Mouse (Mus musculus): ENCODE results near the gene Prr13.

Prr13 gene

GRCm38 (mm10) chr15:102458904-102459317, at the start of gene Prr13:
Prr13 (plus strand) TSS chr15:102459028.
- DNase-seq (ENCODE audit: low spot score in 2 of 2): peak; percentile 92 to 94

- no peak for DNase-seq (ENCODE audit: low spot score in 2 of 2)
Measured at GRCm38 (mm10) chr15:102409286-102409685, 49.5 kb upstream of the Prr13 start.

GRCm38 (mm10) chr15:102411077-102411476, 47.8 kb upstream of the Prr13 start:
- no peak for DNase-seq (ENCODE audit: low spot score in 2 of 2)

GRCm38 (mm10) chr15:102413687-102414086, 45.1 kb upstream of the Prr13 start:
- DNase-seq (ENCODE audit: low spot score in 2 of 2): no peak

GRCm38 (mm10) chr15:102417524-102417923, 41.3 kb upstream of the Prr13 start:
- DNase-seq (ENCODE audit: low spot score in 2 of 2): no peak

- DNase-seq (ENCODE audit: low spot score in 2 of 2): no peak
Measured at GRCm38 (mm10) chr15:102420986-102421385, 37.8 kb upstream of the Prr13 start.

- peak in 1 of 2 experiments; percentile 46 for DNase-seq (ENCODE audit: low spot score in 2 of 2)
Measured at GRCm38 (mm10) chr15:102421437-102421836, 37.4 kb upstream of the Prr13 start.

- DNase-seq (ENCODE audit: low spot score in 2 of 2): no peak
Measured at GRCm38 (mm10) chr15:102423602-102424240, 35.1 kb upstream of the Prr13 start.

GRCm38 (mm10) chr15:102424657-102425056, 34.2 kb upstream of the Prr13 start:
- no peak for DNase-seq (ENCODE audit: low spot score in 2 of 2)

- DNase-seq (ENCODE audit: low spot score in 2 of 2): no peak
Measured at GRCm38 (mm10) chr15:102426963-102427362, 31.9 kb upstream of the Prr13 start.

GRCm38 (mm10) chr15:102432046-102432445, 26.8 kb upstream of the Prr13 start:
- no peak for DNase-seq (ENCODE audit: low spot score in 2 of 2)

- DNase-seq (ENCODE audit: low spot score in 2 of 2): no peak
Measured at GRCm38 (mm10) chr15:102433173-102433572, 25.7 kb upstream of the Prr13 start.

GRCm38 (mm10) chr15:102442490-102442889, 16.3 kb upstream of the Prr13 start:
- peak; percentile 49 to 81 for DNase-seq (ENCODE audit: low spot score in 2 of 2)

GRCm38 (mm10) chr15:102445146-102445545, 13.7 kb upstream of the Prr13 start, which contains the start of gene Amhr2:
Amhr2 (plus strand) TSS chr15:102445367.
- no peak for DNase-seq (ENCODE audit: low spot score in 2 of 2)

GRCm38 (mm10) chr15:102446448-102446847, 12.4 kb upstream of the Prr13 start:
- no peak for DNase-seq (ENCODE audit: low spot score in 2 of 2)

- DNase-seq (ENCODE audit: low spot score in 2 of 2): no peak
Measured at GRCm38 (mm10) chr15:102449366-102449765, 9.5 kb upstream of the Prr13 start.

- DNase-seq (ENCODE audit: low spot score in 2 of 2): no peak
Measured at GRCm38 (mm10) chr15:102450928-102451327, 7.9 kb upstream of the Prr13 start.

GRCm38 (mm10) chr15:102451666-102452430, 7.0 kb upstream of the Prr13 start:
- DNase-seq (ENCODE audit: low spot score in 2 of 2): no peak

GRCm38 (mm10) chr15:102455993-102456392, 2.8 kb upstream of the Prr13 start:
- no peak for DNase-seq (ENCODE audit: low spot score in 2 of 2)

GRCm38 (mm10) chr15:102458050-102458736, 635 bp upstream of the Prr13 start:
- DNase-seq (ENCODE audit: low spot score in 2 of 2): peak; percentile 44 to 78

- DNase-seq (ENCODE audit: low spot score in 2 of 2): no peak
Measured at GRCm38 (mm10) chr15:102459381-102459780, 553 bp downstream of the Prr13 start.

- DNase-seq (ENCODE audit: low spot score in 2 of 2): peak in 1 of 2 experiments; percentile 20
Measured at GRCm38 (mm10) chr15:102459847-102460246, 1.0 kb downstream of the Prr13 start.
